Mouse (Mus musculus) fibroblast of lung, adult 2 months (primary cell): Measurements from ENCODE around the gene Fxyd2.

ENCODE experiments used
- DNase-seq: peaks from one replicate; pipeline ENCODE4 v3.0.0-alpha.2; 2011; ENCODE audit warnings: low read depth

The Fxyd2 gene

GRCm38 (mm10) chr9:45429392-45429791, 29.9 kb downstream of the Fxyd2 start:
- DNase-seq = no peak

- DNase-seq = no peak
These were observed 30.7 kb downstream of the Fxyd2 start for GRCm38 (mm10) chr9:45429951-45430697.

DNA sequence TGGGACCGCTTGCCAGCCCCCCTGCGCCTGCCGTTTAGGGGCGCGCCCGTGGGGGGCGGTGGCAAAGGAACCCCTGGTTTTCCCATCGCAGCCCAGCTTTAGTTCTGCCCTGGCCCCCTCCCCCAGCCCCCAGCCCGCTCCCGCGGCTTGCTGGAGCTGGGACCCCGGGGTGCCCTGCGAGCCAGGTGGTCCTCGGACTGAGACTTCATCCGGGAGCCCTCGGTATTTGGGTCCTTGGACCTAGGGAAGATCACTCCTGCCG, 31.2 kb downstream of the Fxyd2 start:
- DNase-seq = no peak

- no peak for DNase-seq
These were observed 31.7 kb downstream of the Fxyd2 start for GRCm38 (mm10) chr9:45431150-45431549.

- no peak for DNase-seq
These were observed 33.2 kb downstream of the Fxyd2 start for GRCm38 (mm10) chr9:45432639-45433038.

- DNase-seq = no peak
These were observed 33.6 kb downstream of the Fxyd2 start for GRCm38 (mm10) chr9:45433119-45433518.

- DNase-seq = no peak
These were observed 34.7 kb downstream of the Fxyd2 start for GRCm38 (mm10) chr9:45434171-45434570.

DNA sequence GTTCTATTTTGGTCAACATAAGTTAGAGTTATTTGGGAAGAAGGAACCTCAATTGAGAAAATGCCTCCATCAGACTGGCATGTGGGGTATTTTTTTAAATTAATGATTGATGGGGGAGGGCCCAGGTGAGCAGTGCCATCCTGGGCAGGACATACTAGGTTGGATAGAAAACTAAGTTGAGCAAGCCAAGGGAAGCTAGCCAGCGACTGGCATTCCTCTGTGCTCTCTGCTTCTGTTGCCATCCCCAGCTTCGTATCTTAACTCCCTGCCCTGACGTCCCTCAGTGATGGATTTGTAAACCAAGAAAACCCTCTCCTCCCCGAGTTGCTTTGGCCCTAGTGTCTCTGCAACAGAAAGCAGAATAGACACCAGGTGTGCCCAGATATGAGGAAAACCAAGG, 39.6 kb downstream of the Fxyd2 start:
- no peak for DNase-seq

DNA sequence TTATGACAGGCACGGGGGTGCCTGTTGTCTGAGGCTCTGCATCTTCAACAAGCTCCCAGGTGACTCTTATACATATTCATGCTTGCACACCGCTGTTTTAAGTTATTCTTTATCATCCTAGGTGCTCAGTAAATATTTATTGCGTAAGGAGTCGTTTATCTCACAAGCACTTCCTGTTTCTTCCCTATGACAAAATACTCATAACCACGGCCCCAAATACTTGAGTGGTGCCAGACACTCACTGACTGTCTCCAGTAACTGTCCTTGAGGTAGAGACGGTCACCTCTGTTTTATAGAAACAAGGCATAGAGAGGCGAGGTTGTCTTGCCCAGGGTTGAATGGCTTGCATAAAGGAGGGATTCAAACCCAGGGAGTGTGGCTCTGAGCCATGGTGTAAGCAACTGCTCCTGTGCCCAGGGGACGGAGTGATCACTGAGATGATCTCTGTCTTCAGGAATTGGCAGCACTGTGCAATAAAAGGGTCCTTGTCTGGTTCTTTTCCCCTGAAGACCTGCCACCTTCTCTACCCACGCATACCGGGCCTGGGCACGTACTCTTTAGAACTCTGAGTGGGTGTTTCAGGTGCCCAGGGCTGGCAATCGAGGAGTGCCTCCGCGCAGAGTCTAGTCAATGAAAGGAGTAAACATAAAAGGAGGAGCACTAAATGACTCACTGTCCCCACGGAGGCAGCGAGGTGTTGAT, 40.8 kb downstream of the Fxyd2 start:
- no peak for DNase-seq

GRCm38 (mm10) chr9:45444251-45444798, 44.9 kb downstream of the Fxyd2 start:
- no peak for DNase-seq

- DNase-seq = no peak
These were observed 50.2 kb downstream of the Fxyd2 start for GRCm38 (mm10) chr9:45449658-45450057.

DNA sequence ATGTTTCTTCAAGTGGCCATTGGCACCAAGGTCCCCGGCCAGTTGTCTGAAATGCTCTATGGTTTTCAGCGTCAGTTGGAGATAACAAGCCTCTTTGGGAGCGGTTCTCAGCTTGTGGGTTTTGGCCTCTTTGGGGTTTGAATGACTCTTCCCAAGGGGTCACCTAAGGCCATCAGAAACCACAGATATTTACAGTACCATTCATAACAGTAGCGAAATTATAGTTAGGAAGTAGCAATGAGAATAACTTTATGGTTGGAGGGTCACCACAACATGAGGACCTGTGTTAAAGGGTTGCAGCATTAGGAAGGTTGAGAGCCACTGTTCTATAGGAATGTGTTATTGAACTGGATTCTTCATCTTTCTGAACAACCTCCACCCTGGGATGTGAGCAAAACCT, 51.9 kb downstream of the Fxyd2 start:
- DNase-seq = no peak

DNA sequence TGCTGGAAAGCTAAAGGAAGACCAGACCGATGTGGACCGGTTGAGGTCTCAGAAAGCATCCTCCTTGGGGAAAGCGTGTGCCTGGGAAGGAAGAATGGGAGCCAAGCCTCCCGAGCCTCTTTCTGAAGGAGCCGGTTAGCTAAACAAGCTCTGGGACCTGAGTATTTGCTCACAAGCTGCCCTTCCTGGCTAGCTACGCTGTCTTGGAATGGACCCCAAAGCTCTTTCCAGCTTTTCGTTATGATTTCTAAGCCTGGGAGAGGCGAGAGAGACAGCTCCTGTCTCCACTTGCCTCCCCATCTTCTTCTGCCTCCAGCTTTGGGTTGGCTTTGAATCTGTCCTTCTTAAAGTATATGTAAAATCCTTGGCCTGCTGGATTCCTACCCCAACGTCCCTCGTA, 54.6 kb downstream of the Fxyd2 start:
- no peak for DNase-seq

- DNase-seq = no peak
These were observed 55.6 kb downstream of the Fxyd2 start for GRCm38 (mm10) chr9:45454889-45455610.

- no peak for DNase-seq
These were observed 57.7 kb downstream of the Fxyd2 start for GRCm38 (mm10) chr9:45457200-45457599.

GRCm38 (mm10) chr9:45458363-45458762, 58.9 kb downstream of the Fxyd2 start:
- DNase-seq = no peak
